Mouse (Mus musculus) embryo, embryonic 11 days (tissue): ENCODE measurements around the gene Grid1.
A peak's percentile ranks its signal among the peaks of the same experiment; 100 is the strongest.

Experiments
- DNase-seq: peaks from one replicate; pipeline ENCODE4 v3.0.0-alpha.2; 2015

The Grid1 gene

GRCm38 (mm10) chr14:34819919-34820652, at the start of gene Grid1:
Gene Grid1 (plus strand): TSS chr14:34820108.
- DNase-seq: peak; percentile 62

GRCm38 (mm10) chr14:34770467-34770866, 49.4 kb upstream of the Grid1 start:
- DNase-seq: no peak

GRCm38 (mm10) chr14:34771601-34772000, 48.3 kb upstream of the Grid1 start:
- DNase-seq: peak; percentile 16

GRCm38 (mm10) chr14:34772132-34772531, 47.8 kb upstream of the Grid1 start:
- DNase-seq: no peak

- DNase-seq: no peak
Measured at GRCm38 (mm10) chr14:34773681-34774080, 46.2 kb upstream of the Grid1 start.

GRCm38 (mm10) chr14:34774231-34774630, 45.7 kb upstream of the Grid1 start:
- no peak for DNase-seq

- DNase-seq: no peak
Measured at GRCm38 (mm10) chr14:34776719-34777385, 43.1 kb upstream of the Grid1 start.

- peak; percentile 84 for DNase-seq
Measured at GRCm38 (mm10) chr14:34777810-34778209, 42.1 kb upstream of the Grid1 start.

- no peak for DNase-seq
Measured at GRCm38 (mm10) chr14:34778760-34779159, 41.1 kb upstream of the Grid1 start.

GRCm38 (mm10) chr14:34793406-34794037, 26.4 kb upstream of the Grid1 start:
- DNase-seq: no peak

GRCm38 (mm10) chr14:34810763-34811489, 9.0 kb upstream of the Grid1 start:
- peak; percentile 88 for DNase-seq

GRCm38 (mm10) chr14:34811490-34811808, 8.5 kb upstream of the Grid1 start:
- no peak for DNase-seq

GRCm38 (mm10) chr14:34816301-34816700, 3.6 kb upstream of the Grid1 start:
- DNase-seq: peak; percentile 58

- no peak for DNase-seq
Measured at GRCm38 (mm10) chr14:34818387-34818980, 1.4 kb upstream of the Grid1 start.

- DNase-seq: peak; percentile 82
Measured at GRCm38 (mm10) chr14:34819121-34819918, 588 bp upstream of the Grid1 start.

GRCm38 (mm10) chr14:34820653-34821005, 721 bp downstream of the Grid1 start:
- peak; percentile 13 for DNase-seq

GRCm38 (mm10) chr14:34821131-34821790, 1.4 kb downstream of the Grid1 start:
- DNase-seq: no peak

GRCm38 (mm10) chr14:34823136-34823535, 3.2 kb downstream of the Grid1 start:
- peak; percentile 79 for DNase-seq

GRCm38 (mm10) chr14:34824186-34824585, 4.3 kb downstream of the Grid1 start:
- DNase-seq: no peak

- DNase-seq: no peak
Measured at GRCm38 (mm10) chr14:34825902-34826301, 6.0 kb downstream of the Grid1 start.

GRCm38 (mm10) chr14:34829831-34830230, 9.9 kb downstream of the Grid1 start:
- no peak for DNase-seq

- DNase-seq: no peak
Measured at GRCm38 (mm10) chr14:34837145-34837544, 17.2 kb downstream of the Grid1 start.
